Mouse (Mus musculus) layer of hippocampus, adult 11-12 months (tissue): ENCODE data around the gene Oit3.
"Not testable (repeated sequence)": the region's sequence is repeated elsewhere in the genome, so short reads cannot be mapped to it uniquely, and the experiment has no call there.

Experiments
- DNase-seq: peaks from one replicate; pipeline ENCODE4 v3.0.0; 2022; ENCODE audit warnings: low spot score

The Oit3 gene

GRCm38 (mm10) chr10:59429448-59430135 is 12.0 kb downstream of the Oit3 start:
- no peak for DNase-seq

DNA sequence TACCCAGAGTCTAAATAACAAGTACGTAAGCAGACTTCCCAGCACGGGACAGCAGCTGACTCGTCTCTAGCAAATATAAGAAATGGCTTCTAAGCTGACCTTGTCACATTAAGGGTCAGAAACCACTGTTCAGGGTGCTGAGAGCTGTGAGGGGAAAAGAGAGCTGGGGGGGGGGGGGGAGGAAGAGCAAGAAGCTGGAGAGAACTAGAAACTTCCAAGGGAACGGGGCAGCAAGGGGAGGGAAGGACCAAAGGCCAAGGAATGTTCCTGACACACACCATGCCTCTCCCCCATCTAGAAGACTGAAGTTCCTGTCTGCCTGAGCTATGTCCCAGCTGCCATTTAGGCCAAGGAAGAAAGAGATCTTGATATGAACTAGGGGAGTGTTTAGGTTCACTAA is 15.2 kb downstream of the Oit3 start:
- DNase-seq: no peak

DNA sequence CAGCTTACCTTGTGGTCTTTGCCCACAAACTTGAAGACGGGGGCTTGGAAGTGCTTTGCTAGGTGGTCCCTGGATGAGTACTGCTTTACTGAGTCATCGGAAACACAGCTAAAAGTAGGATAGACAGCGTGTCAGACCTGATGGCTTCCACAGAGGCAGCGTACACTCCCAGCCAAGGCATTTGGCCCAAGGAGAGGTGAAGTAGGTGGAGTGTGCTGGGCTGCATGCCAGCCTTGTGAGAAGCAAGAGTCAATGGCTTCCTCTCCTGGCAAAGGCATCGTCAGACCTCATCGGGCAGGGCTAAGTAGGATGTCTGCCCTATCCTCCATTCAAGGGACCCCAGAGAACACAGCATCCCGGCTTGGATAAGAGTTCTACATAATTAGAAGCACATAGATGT is 16.2 kb downstream of the Oit3 start:
- DNase-seq: no peak

DNA sequence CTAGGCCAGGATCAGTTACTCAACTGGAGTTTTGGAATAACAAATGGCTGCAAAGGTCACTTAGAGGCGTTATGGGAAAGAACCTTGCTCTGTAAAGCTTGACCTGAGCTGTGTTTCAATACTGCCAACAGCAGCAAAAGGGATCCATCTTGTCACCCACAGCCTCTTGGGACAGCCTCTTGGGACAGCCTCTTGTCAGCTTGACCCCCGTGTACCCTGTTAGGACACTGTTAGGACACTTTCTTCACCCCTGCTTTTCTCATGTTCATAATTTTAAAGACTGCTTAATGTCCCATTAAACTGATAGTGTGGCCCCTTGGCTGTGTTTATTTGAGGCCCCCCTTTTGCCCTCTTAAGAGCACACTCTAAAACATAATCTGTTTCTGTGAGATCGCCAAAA is 17.1 kb downstream of the Oit3 start:
- DNase-seq: no peak

DNA sequence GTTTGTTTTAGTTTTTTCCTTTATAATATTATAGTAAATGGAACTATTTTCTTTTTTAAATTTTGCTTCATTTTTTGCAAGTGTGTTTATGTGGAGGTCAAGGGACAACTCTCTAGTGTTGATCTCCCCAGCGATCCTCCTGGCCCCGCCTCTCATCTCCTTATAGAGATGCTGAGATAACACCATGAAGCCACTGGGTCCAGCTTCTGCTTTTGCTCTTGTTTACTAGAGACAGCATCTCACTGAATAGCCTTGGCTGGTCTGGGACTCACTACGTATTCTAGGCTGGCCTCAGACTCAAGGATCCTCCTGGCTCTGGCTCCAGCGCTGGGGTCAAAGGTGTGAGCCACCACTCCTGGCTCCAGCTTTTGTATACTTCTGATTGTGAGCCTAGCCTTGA is 22.1 kb downstream of the Oit3 start:
- no peak for DNase-seq

DNA sequence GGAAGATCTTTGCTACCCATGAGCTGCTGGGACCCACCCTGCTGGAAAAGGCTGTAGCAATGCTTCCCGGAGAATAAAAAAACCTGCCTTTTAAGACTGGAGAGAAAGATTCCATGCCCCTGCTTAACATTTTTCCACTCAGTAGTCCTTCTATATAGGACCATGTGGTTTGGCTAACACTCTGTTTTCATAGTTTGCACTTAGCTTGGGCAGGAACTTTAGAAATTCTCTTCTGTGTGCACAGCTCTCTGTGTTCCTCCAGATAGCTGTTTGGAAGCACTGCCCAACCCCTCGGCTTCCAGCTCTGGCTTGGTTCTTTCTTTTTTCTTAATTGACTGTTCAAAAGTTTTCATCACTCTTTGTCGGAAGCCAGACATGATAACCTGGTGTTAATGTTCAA is 25.0 kb downstream of the Oit3 start:
- no peak for DNase-seq

DNA sequence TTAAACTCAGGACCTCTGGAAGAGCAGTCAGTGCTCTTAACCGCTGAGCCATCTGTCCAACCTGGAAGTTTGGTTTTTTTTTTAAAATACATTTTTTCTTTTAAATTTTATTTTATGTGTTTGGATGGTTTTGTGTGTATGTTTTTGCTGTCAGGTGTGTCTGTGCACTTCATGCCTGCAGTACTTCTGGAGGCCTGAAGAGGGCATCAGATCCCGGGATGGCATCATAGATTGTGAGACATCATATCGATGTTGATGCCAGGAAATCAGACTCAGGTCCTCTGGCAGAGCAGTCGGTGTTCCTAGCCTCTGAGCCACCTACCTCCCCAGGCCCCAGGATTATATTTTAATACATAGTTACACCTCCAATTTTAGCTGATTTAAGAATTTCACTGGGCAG is 27.9 kb downstream of the Oit3 start:
- DNase-seq: no peak

GRCm38 (mm10) chr10:59410264-59410663 is 31.3 kb downstream of the Oit3 start:
- DNase-seq: no peak

DNA sequence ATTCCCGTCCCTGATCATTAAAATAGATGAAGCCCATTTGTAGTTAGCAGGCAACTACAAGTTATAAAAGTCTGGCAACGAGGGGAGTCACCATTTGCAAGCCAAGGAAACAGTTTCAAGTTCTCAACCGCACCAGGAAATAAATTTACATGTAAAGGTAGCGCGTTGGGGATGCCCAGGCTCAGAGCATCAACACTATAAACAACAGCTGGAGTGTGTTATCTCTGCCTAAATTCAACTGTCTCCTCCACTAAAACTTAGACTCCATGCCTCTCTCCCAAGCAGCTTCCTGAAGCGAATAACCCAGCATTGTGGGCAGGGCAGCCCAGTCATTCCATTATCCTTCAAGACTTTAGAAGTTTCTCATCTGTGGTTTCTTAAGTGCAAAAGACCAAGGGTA is 33.1 kb downstream of the Oit3 start:
- DNase-seq: no peak

DNA sequence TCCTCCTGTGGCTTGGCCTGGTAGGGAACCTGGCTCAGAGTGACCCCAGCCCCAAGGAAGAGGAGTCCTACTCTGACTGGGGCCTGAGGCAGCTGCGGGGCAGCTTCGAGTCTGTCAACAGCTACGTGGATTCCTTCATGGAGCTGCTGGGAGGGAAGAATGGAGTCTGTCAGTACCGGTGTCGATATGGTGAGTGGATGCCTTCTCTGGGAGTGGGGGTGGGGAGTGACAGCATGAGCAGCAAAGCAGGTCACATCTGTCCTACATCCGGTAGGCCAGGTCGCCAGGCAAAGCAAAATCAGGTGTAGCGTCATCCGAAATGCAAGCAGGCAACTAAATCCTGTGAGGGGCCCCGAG is 37.8 kb downstream of the Oit3 start:
- no peak for DNase-seq

- no peak for DNase-seq
Observed at GRCm38 (mm10) chr10:59402899-59403792, 38.4 kb downstream of the Oit3 start, which contains the start of gene Pla2g12b. Pla2g12b (plus strand) TSS chr10:59403660.

DNA sequence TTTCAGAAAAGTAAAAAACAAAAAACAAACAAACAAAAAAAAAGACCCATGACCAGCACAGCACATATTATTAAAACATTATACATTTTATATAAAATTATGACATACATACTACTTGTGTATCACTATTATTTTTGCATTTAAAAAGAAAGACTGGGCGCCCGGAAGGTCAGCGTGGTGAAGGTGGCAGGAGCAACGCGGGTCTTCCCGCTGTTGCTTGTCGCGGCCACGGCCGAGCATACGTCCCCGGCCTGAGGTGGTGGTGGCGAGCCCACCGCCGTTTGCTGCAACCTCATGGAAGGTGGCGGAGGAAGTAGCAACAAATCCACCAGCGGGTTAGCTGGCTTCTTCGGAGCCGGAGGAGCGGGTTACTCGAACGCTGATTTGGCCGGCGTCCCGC is 46.1 kb downstream of the Oit3 start, which contains the start of gene Gm10273:
TSS of gene Gm10273 (plus strand) at position 172 of the 400 bp plus-strand sequence.
- DNase-seq: not testable (repeated sequence)

GRCm38 (mm10) chr10:59391907-59392306 is 49.7 kb downstream of the Oit3 start:
- DNase-seq: no peak

GRCm38 (mm10) chr10:59389652-59390051 is 51.9 kb downstream of the Oit3 start:
- peak; percentile 12 for DNase-seq

DNA sequence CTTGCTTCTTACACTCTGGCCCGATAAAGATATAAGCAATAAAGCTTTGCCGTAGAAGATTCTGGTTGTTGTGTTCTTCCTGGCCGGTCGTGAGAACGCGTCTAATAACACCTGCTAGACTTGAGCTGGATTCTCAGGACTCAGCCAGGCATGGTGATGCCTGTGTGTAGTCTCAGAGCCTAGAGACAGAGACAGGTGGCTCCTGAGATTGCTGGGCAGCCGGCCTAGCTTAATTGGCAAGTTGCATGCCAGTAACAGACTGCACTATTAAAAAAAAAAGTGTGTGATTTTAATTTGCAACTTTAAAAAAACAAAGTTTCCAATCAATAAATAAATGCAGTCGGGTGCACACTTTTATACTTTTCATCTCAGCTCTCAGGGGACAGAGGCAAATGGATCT is 54.6 kb downstream of the Oit3 start:
- peak; percentile 63 for DNase-seq

- DNase-seq: not testable (repeated sequence)
Observed at GRCm38 (mm10) chr10:59381563-59381962, 60.0 kb downstream of the Oit3 start.

DNA sequence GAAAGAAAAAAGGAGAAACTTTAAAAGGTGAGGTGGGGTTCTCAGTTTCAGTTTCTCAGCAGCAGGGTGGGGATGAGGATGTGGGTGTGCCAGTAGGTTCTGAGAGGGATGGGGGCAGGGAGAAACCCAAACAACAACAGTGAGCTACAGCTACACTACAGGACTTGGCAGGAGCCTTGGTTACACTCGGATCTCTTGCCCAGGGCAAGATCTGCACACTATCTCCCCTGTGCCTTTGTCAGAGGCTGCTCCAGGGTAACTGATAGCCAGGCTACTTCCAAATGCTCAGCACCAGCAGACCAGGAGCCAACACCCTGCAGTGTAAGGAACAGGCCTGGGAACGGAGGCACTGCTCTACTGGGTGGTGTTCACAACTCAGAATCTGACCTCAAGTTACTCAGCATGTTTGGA is 61.2 kb downstream of the Oit3 start:
- no peak for DNase-seq

GRCm38 (mm10) chr10:59379927-59380326 is 61.7 kb downstream of the Oit3 start:
- no peak for DNase-seq

- no peak for DNase-seq
Observed at GRCm38 (mm10) chr10:59378728-59379127, 62.9 kb downstream of the Oit3 start.

DNA sequence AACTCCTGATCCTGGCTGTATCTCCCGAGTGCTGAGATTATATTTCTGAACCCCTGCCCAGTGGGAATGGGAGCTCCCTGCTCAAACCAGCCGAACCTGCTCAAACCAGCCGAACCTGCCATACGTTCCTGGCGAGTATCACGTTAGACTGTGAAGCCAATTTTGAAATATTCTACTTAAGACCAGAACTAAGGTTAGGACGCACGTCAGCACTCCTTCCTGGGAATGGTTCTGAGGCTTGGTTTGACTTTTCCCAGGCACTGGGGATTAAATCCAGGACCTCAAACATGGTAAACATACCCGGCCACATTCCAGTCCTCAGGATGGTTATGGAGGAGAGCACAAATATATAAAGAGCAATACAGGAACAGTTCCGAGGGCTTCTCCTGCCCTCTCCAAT is 63.7 kb downstream of the Oit3 start:
- DNase-seq: no peak
